ENCODE assay signal across 24 mouse cellular contexts in genomic region chrX:74299721-74300120, GRCm38 (mm10). TPM values are rescaled to one million over a fixed set of nuclear protein-coding genes. Genes with fewer than 3 reads are reported as not detected.
DNase-seq lines count a peak whose midpoint lies in the region; ATAC-seq and TF ChIP-seq lines count a peak whose summit lies in the region.
"Had no signal": no experiment of that assay in that cellular context is flagged by ENCODE, and none has a peak within 500 bp of the region (broad histone marks: within the 10 kb centered on the region; RNA-seq: fewer than 3 reads in every experiment).

No protein-coding gene starts in this region.

- peak; percentile 60 for ATAC-seq in granulocyte monocyte progenitor cell, adult 5-6 weeks (replicated peaks; ENCODE audit: poor library complexity, severe bottlenecking)
- ATAC-seq: activated CD4-positive, CD25-positive, alpha-beta regulatory T cell, adult 4 months; forebrain, postnatal 0 days; inflammation-experienced regulatory T-cells, adult 6 months had no signal

- H3K27ac ChIP-seq in bone marrow, adult 2 months (ENCODE audit: control insufficient read depth, insufficient read depth, low read depth, low read length, poor library complexity): peak overlapping the region; percentile 90
- H3K27ac ChIP-seq: embryonic facial prominence, embryonic 12.5 days; hindbrain, embryonic 14.5 days; limb, embryonic 10.5 days; neural tube, embryonic 13.5 days had no signal

- H3K36me3 ChIP-seq in splenic B cell, adult 2 months (ENCODE audit: control insufficient read depth, insufficient read depth, low read length, poor library complexity, severe bottlenecking): peaks cover 6% of the 10 kb centered on the region

- TF ChIP-seq POLR2A in bone marrow, adult 2 months (IDR thresholded peaks at IDR 0.05; ENCODE audit: borderline replicate concordance, control insufficient read depth, low read depth, low read length): no peak

- no peak overlapping the region for H3K4me3 ChIP-seq in bone marrow, adult 2 months (replicated peaks; ENCODE audit: control insufficient read depth, low read depth, low read length)
- H3K4me3 ChIP-seq: embryonic facial prominence, embryonic 12.5 days; limb, embryonic 10.5 days; neural tube, embryonic 13.5 days had no signal

- TF ChIP-seq CTCF in bone marrow, adult 2 months (IDR thresholded peaks at IDR 0.05; ENCODE audit: control insufficient read depth, insufficient read depth, low read length): no peak

- 13% methylated on average over 3 of the region's 3 CpGs for WGBS in bone marrow, adult 2 months

- H3K4me1 ChIP-seq in bone marrow, adult 2 months (ENCODE audit: control insufficient read depth, insufficient read depth, low read length): no peaks in the 10 kb centered on the region; the same call in 1 of the 2 replicates
- H3K4me1 ChIP-seq: embryonic facial prominence, embryonic 12.5 days had no signal

- peak; percentile 18 for DNase-seq in lung, postnatal 25 days (ENCODE audit: low spot score)
- DNase-seq in lung, postnatal 14 days: no peak
- peak; percentile 57 for DNase-seq in splenic B cell, adult 2 months (ENCODE audit: low read depth, low spot score)
- DNase-seq in adrenal gland, adult (ENCODE audit: inconsistent age in 2 of 2, low spot score in 1 of 2): no peak
- DNase-seq in natural killer cell, adult 2 months (ENCODE audit: low spot score in 2 of 2): no peak
- DNase-seq: adrenal gland, postnatal 10 days; cerebellum, adult 11-12 months; cerebellum, postnatal 14 days; forebrain, postnatal 0 days; gastrocnemius, postnatal 36 days; heart, postnatal 4 days; kidney, adult 8-10 months; kidney, postnatal 10 days; lung, embryonic 14.5 days; midbrain, embryonic 14.5 days had no signal

- H3K27me3 ChIP-seq in splenic B cell, adult 2 months (ENCODE audit: control insufficient read depth, insufficient read depth, low read length, poor library complexity, severe bottlenecking): no peaks in the 10 kb centered on the region
- H3K27me3 ChIP-seq: CH12.LX; embryonic facial prominence, embryonic 12.5 days; neural tube, embryonic 13.5 days had no signal

RNA-seq across cellular contexts. Expression of gene Atp6ap1, which starts 2.8 kb away (rescaled TPM):
- 154 and 166 TPM in 2 replicates for polyA plus RNA-seq in bone marrow, adult 2 months (2011; ENCODE audit: insufficient read depth, insufficient read length, low replicate concordance, missing spikeins)
- total RNA-seq in granulocyte monocyte progenitor cell, adult 5-6 weeks (2014; fragmentation: Nextera tagmentation): 109 and 114 TPM in 2 replicates
- 127 and 132 TPM in 2 replicates for total RNA-seq in granulocyte monocyte progenitor cell, adult 5-6 weeks (2017)

RNA-seq across cellular contexts. Expression of gene Gdi1, which starts 5.1 kb away (rescaled TPM):
- polyA plus RNA-seq in bone marrow, adult 2 months (2011; ENCODE audit: insufficient read depth, insufficient read length, low replicate concordance, missing spikeins): 87.5 and 157 TPM in 2 replicates
- 70.7 and 101 TPM in 2 replicates for total RNA-seq in granulocyte monocyte progenitor cell, adult 5-6 weeks (2014; fragmentation: Nextera tagmentation)
- 15.4 and 20.4 TPM in 2 replicates for total RNA-seq in granulocyte monocyte progenitor cell, adult 5-6 weeks (2017)

RNA-seq across cellular contexts. Expression of gene Fam50a, which starts 13.1 kb away (rescaled TPM):
- 38.8 and 61.0 TPM in 2 replicates for polyA plus RNA-seq in bone marrow, adult 2 months (2011; ENCODE audit: insufficient read depth, insufficient read length, low replicate concordance, missing spikeins)
- total RNA-seq in granulocyte monocyte progenitor cell, adult 5-6 weeks (2014; fragmentation: Nextera tagmentation): 42.5 and 46.1 TPM in 2 replicates
- 50.3 and 59.5 TPM in 2 replicates for total RNA-seq in granulocyte monocyte progenitor cell, adult 5-6 weeks (2017)

RNA-seq across cellular contexts. Expression of gene Dnase1l1, which starts 17.6 kb away (rescaled TPM):
- 16.4 and 21.5 TPM in 2 replicates for polyA plus RNA-seq in bone marrow, adult 2 months (2011; ENCODE audit: insufficient read depth, insufficient read length, low replicate concordance, missing spikeins)
- total RNA-seq in granulocyte monocyte progenitor cell, adult 5-6 weeks (2014; fragmentation: Nextera tagmentation): 28.6 and 34.8 TPM in 2 replicates
- 5.0 and 9.1 TPM in 2 replicates for total RNA-seq in granulocyte monocyte progenitor cell, adult 5-6 weeks (2017)

RNA-seq across cellular contexts. Expression of gene Taz, which starts 18.0 kb away (rescaled TPM):
- polyA plus RNA-seq in bone marrow, adult 2 months (2011; ENCODE audit: insufficient read depth, insufficient read length, low replicate concordance, missing spikeins): 32.4 and 58.0 TPM in 2 replicates
- total RNA-seq in granulocyte monocyte progenitor cell, adult 5-6 weeks (2014; fragmentation: Nextera tagmentation): 29.2 and 47.6 TPM in 2 replicates
- total RNA-seq in granulocyte monocyte progenitor cell, adult 5-6 weeks (2017): 30.8 and 41.0 TPM in 2 replicates

Comparison
In these comparisons a context has a peak if more than half of its experiments do, and no peak if none do; other contexts are left out.
1. DNase-seq: peak in lung, postnatal 25 days (single experiment) and splenic B cell, adult 2 months (single experiment); none in lung, postnatal 14 days (single experiment), adrenal gland, adult (0 of 2) and natural killer cell, adult 2 months (0 of 2).